In genomic region chr11:88186078-88186946, GRCm38 (mm10) we compare ENCODE assay signal across 9 mouse cellular contexts. TPM values are rescaled to one million over a fixed set of nuclear protein-coding genes. Genes with fewer than 3 reads are reported as not detected.
DNase-seq lines count a peak whose midpoint lies in the region; ATAC-seq and TF ChIP-seq lines count a peak whose summit lies in the region.
"Had no signal": no experiment of that assay in that cellular context is flagged by ENCODE, and none has a peak within 500 bp of the region (broad histone marks: within the 10 kb centered on the region; RNA-seq: fewer than 3 reads in every experiment).

No protein-coding gene starts in this region.

- no peaks in the 10 kb centered on the region for H3K9me3 ChIP-seq in hindbrain, embryonic 15.5 days
- H3K9me3 ChIP-seq in limb, embryonic 15.5 days = no peaks in the 10 kb centered on the region
- no peaks in the 10 kb centered on the region for H3K9me3 ChIP-seq in stomach, embryonic 14.5 days (ENCODE audit: control insufficient read depth, low read depth, low read length)

- H3K36me3 ChIP-seq in hindbrain, embryonic 15.5 days = 0 out of 2 replicates have a peak, but pooled peaks cover 10% of the 10 kb centered on the region
- H3K36me3 ChIP-seq in limb, embryonic 15.5 days = peaks cover 17% of the 10 kb centered on the region
- H3K36me3 ChIP-seq in stomach, embryonic 14.5 days (ENCODE audit: control insufficient read depth, insufficient read depth, low read length) = peaks cover 17% of the 10 kb centered on the region

- intact Hi-C loops in left cerebral cortex, adult 2 months (cut with DNase I) = no loop called here

- no peak overlapping the region for H3K4me2 ChIP-seq in hindbrain, embryonic 15.5 days
- H3K4me2 ChIP-seq in limb, embryonic 15.5 days = no peak overlapping the region; the same call in 1 of the 2 replicates
- H3K4me2 ChIP-seq in stomach, embryonic 14.5 days (replicated peaks; ENCODE audit: low read depth, low read length) = no peak overlapping the region

- peaks cover 4% of the 10 kb centered on the region for H3K27me3 ChIP-seq in hindbrain, embryonic 15.5 days
- peaks cover 2% of the 10 kb centered on the region; the same call in 1 of the 2 replicates for H3K27me3 ChIP-seq in limb, embryonic 15.5 days
- H3K27me3 ChIP-seq in stomach, embryonic 14.5 days (ENCODE audit: control insufficient read depth, insufficient read depth, low read length) = no peaks in the 10 kb centered on the region

- no peak overlapping the region for H3K9ac ChIP-seq in hindbrain, embryonic 15.5 days
- no peak overlapping the region for H3K9ac ChIP-seq in limb, embryonic 15.5 days
- H3K9ac ChIP-seq in stomach, embryonic 14.5 days (replicated peaks; ENCODE audit: low read depth, low read length) = no peak overlapping the region

- H3K4me1 ChIP-seq in hindbrain, embryonic 15.5 days (replicated peaks) = peaks cover 28% of the 10 kb centered on the region
- peaks cover 52% of the 10 kb centered on the region for H3K4me1 ChIP-seq in limb, embryonic 15.5 days
- peaks cover 25% of the 10 kb centered on the region for H3K4me1 ChIP-seq in stomach, embryonic 14.5 days (ENCODE audit: control insufficient read depth, insufficient read depth, low read length)

- no peak overlapping the region for H3K4me3 ChIP-seq in left cerebral cortex, adult 2 months
- no peak overlapping the region for H3K4me3 ChIP-seq in hindbrain, embryonic 15.5 days
- no peak overlapping the region for H3K4me3 ChIP-seq in limb, embryonic 15.5 days
- no peak overlapping the region for H3K4me3 ChIP-seq in stomach, embryonic 14.5 days (ENCODE audit: low read depth, low read length)

- ATAC-seq in hindbrain, embryonic 15.5 days (ENCODE audit: low FRiP score, low read depth) = no peak
- ATAC-seq in limb, embryonic 15.5 days (ENCODE audit: insufficient number of reproducible peaks, low FRiP score, low TSS enrichment, low read depth) = no peak
- ATAC-seq in stomach, embryonic 14.5 days (ENCODE audit: insufficient number of reproducible peaks, insufficient read depth, low FRiP score, low read depth) = no peak
- ATAC-seq in megakaryocyte progenitor cell, adult 5-6 weeks (replicated peaks; ENCODE audit: poor library complexity) = no peak

- DNase-seq in left cerebral cortex, adult 2 months (ENCODE audit: extremely low spot score in 1 of 2, low spot score in 2 of 2) = no peak
- DNase-seq in left cerebral cortex, adult 18-20 months (ENCODE audit: low spot score in 2 of 2) = no peak
- DNase-seq in urinary bladder, postnatal 36 days (ENCODE audit: low spot score in 2 of 2) = no peak
- DNase-seq in thymus, postnatal 14 days = no peak
- DNase-seq: gastrocnemius, postnatal 25 days had no signal

- peak overlapping the region; percentile 75; the same call in 1 of the 2 replicates for H3K27ac ChIP-seq in left cerebral cortex, adult 2 months
- peak overlapping the region; percentile 44 for H3K27ac ChIP-seq in hindbrain, embryonic 15.5 days (replicated peaks)
- H3K27ac ChIP-seq in limb, embryonic 15.5 days = peak overlapping the region; percentile 85
- H3K27ac ChIP-seq in stomach, embryonic 14.5 days (ENCODE audit: low read length) = peak overlapping the region; percentile 92

- 70% methylated on average over 14 of the region's 14 CpGs for WGBS in hindbrain, embryonic 15.5 days
- 62% methylated on average over 14 of the region's 14 CpGs for WGBS in limb, embryonic 15.5 days
- 71% methylated on average over 14 of the region's 14 CpGs for WGBS in stomach, embryonic 14.5 days

- no peak for TF ChIP-seq CTCF in left cerebral cortex, adult 2 months (IDR thresholded peaks at IDR 0.05)

RNA-seq across cellular contexts. Expression of gene Mrps23, which starts 17.9 kb away (rescaled TPM):
- 10 to 100 TPM; 66.4 to 71.1 TPM for total RNA-seq in left cerebral cortex, adult 2 months (2021)
- total RNA-seq in left cerebral cortex, adult 18-20 months (2021) = 10 to 100 TPM; 64.4 to 71.4 TPM
- 60.3 and 61.7 TPM in 2 replicates for polyA plus RNA-seq in hindbrain, embryonic 15.5 days (2015; fragmentation: Nextera tagmentation; extraction: Ambion mirVana)
- polyA plus RNA-seq in limb, embryonic 15.5 days (2015; fragmentation: Nextera tagmentation; extraction: Ambion mirVana) = 52.4 and 53.0 TPM in 2 replicates
- polyA plus RNA-seq in stomach, embryonic 14.5 days (2014; fragmentation: Nextera tagmentation; extraction: Ambion mirVana) = 58.6 and 59.2 TPM in 2 replicates
- total RNA-seq in megakaryocyte progenitor cell, adult 5-6 weeks (2015) = 64.5 and 73.5 TPM in 2 replicates
- 49.0 and 90.6 TPM in 2 replicates for total RNA-seq in megakaryocyte progenitor cell, adult 5-6 weeks (2017)
